Mouse (Mus musculus) thymus, adult 2 months (tissue): ENCODE measurements around the gene Colec11. TPM values are rescaled to one million over a fixed set of nuclear protein-coding genes. Genes with fewer than 3 reads are reported as not detected.

Experiments used
- DNase-seq: peaks from one replicate; pipeline ENCODE4 v3.0.0; 2021
- H3K27ac ChIP-seq: fragments of 200-500 bp; 2 replicates; pipeline ENCODE4 v1.5.1; 2012; ENCODE audit warnings: low read length, control low read depth; ENCODE audit not compliant: control insufficient read depth, insufficient read depth
- H3K27me3 ChIP-seq: fragments of 200-500 bp; 2 replicates; pipeline ENCODE4 v1.6.1; 2012; ENCODE audit warnings: mild to moderate bottlenecking, low read length, moderate library complexity, mixed read lengths; ENCODE audit not compliant: control insufficient read depth, insufficient read depth
- H3K36me3 ChIP-seq: fragments of 200-500 bp; 2 replicates; pipeline ENCODE4 v1.6.1; 2012; ENCODE audit warnings: mild to moderate bottlenecking, low read length, moderate library complexity; ENCODE audit not compliant: control insufficient read depth, insufficient read depth
- H3K4me1 ChIP-seq: fragments of 200-500 bp; replicated peaks from 2 replicates; pipeline ENCODE4 v1.6.1; 2012; ENCODE audit warnings: low read length; ENCODE audit not compliant: control insufficient read depth, insufficient read depth
- H3K4me3 ChIP-seq: fragments of 200-500 bp; 2 replicates; pipeline ENCODE4 v1.5.1; 2012; ENCODE audit warnings: mild to moderate bottlenecking, low read length, control low read depth, moderate library complexity; ENCODE audit not compliant: control insufficient read depth, insufficient read depth
- CTCF ChIP-seq: fragments of 200-500 bp; IDR thresholded peaks from 2 replicates; pipeline ENCODE4 v1.5.1; 2012; ENCODE audit warnings: mild to moderate bottlenecking, control low read depth, low read length, moderate library complexity, borderline replicate concordance; ENCODE audit not compliant: control insufficient read depth, poor library complexity, insufficient read depth; ENCODE audit errors: extremely low read depth
- POLR2A ChIP-seq: fragments of 200-500 bp; IDR thresholded peaks from 2 replicates; pipeline ENCODE4 v1.6.1; 2012; ENCODE audit warnings: mild to moderate bottlenecking, low read length, control low read depth, moderate library complexity; ENCODE audit not compliant: control insufficient read depth, poor library complexity, insufficient read depth; ENCODE audit errors: extremely low read depth
- WGBS: fragments of 180-500 bp; shearing (Covaris S2); methylation state at CpG from one replicate; pipeline ENCODE4 v1.1.7; 2018; 5-methylcytosine and 5-hydroxymethylcytosine counted together
- polyA plus RNA-seq: library from polyadenylated mRNA; depleted of rRNA; stranded (reverse); fragments of >200 nt; gene quantifications from 2 replicates; pipeline ENCODE4 v1.2.3, GENCODE M21; 2012

Gene Colec11
- polyA plus RNA-seq, 1 experiment = 1.8 TPM

- TF ChIP-seq POLR2A = no peak
- peak; percentile 73; the same call in 1 of the 2 replicates for TF ChIP-seq CTCF
- H3K27me3 ChIP-seq = no peaks in the 10 kb centered on the region
Observed at GRCm38 (mm10) chr12:28589090-28589868, 33.9 kb downstream of the Colec11 start.

GRCm38 (mm10) chr12:28587949-28588348 is 35.2 kb downstream of the Colec11 start:
- H3K27ac ChIP-seq = no peak overlapping the region
- H3K27me3 ChIP-seq = no peaks in the 10 kb centered on the region
- no peaks in the 10 kb centered on the region for H3K4me1 ChIP-seq
- no peak for TF ChIP-seq POLR2A
- TF ChIP-seq CTCF = no peak
- H3K4me3 ChIP-seq = no peak overlapping the region
- WGBS = 89% methylated on average over 6 of the region's 6 CpGs
- DNase-seq = no peak
- H3K36me3 ChIP-seq = no peaks in the 10 kb centered on the region

More at GRCm38 (mm10) chr12:28589090-28589868, 33.9 kb downstream of the Colec11 start:
- no peak overlapping the region for H3K4me3 ChIP-seq
- peak; percentile 67 for DNase-seq
- 12% methylated on average over 24 of the region's 24 CpGs for WGBS
- no peak overlapping the region for H3K27ac ChIP-seq
- H3K4me1 ChIP-seq = no peaks in the 10 kb centered on the region
- H3K36me3 ChIP-seq = no peaks in the 10 kb centered on the region

- Histone ChIP-seq H3K4me3 (no peak overlapping the region), H3K36me3 (no peaks in the 10 kb centered on the region), H3K27ac (no peak overlapping the region), H3K4me1 (no peaks in the 10 kb centered on the region), H3K27me3 (no peaks in the 10 kb centered on the region)
- 50% methylated on average over 3 of the region's 3 CpGs for WGBS
- TF ChIP-seq POLR2A (no peak), CTCF (no peak)
- no peak for DNase-seq
Observed at GRCm38 (mm10) chr12:28584036-28584435, 39.1 kb downstream of the Colec11 start.

GRCm38 (mm10) chr12:28582423-28582822 is 40.8 kb downstream of the Colec11 start, which contains the start of gene Allc:
Gene Allc, minus strand, starts transcription at chr12:28582523.
- H3K27ac ChIP-seq = no peak within 1 kb of the TSS
- TF ChIP-seq CTCF = no peak
- no peak for TF ChIP-seq POLR2A
- no peaks in the 10 kb centered on the region for H3K27me3 ChIP-seq
- no peaks in the 10 kb centered on the region for H3K4me1 ChIP-seq
- H3K36me3 ChIP-seq = no peaks in the 10 kb centered on the region
- WGBS = 93% methylated on average over 8 of the region's 8 CpGs
- no peak within 1 kb of the TSS for H3K4me3 ChIP-seq
- DNase-seq = no peak

GRCm38 (mm10) chr12:28579132-28579531 is 44.0 kb downstream of the Colec11 start:
- Histone ChIP-seq H3K27ac (no peak overlapping the region), H3K36me3 (no peaks in the 10 kb centered on the region), H3K4me3 (no peak overlapping the region), H3K4me1 (no peaks in the 10 kb centered on the region), H3K27me3 (no peaks in the 10 kb centered on the region)
- WGBS = 42% methylated on average over 4 of the region's 4 CpGs
- peak; percentile 25 for DNase-seq
- TF ChIP-seq CTCF = peak; percentile 34; the same call in 1 of the 2 replicates
- TF ChIP-seq POLR2A = no peak

GRCm38 (mm10) chr12:28578147-28578546 is 45.0 kb downstream of the Colec11 start:
- TF ChIP-seq CTCF = no peak
- no peak for TF ChIP-seq POLR2A
- no peak for DNase-seq
- Histone ChIP-seq H3K27ac (no peak overlapping the region), H3K36me3 (no peaks in the 10 kb centered on the region), H3K27me3 (no peaks in the 10 kb centered on the region), H3K4me3 (no peak overlapping the region), H3K4me1 (no peaks in the 10 kb centered on the region)
- 97% methylated on average over 3 of the region's 3 CpGs for WGBS
